Mouse (Mus musculus) CH12.LX (cell line): ENCODE results near the gene Coro7. TPM values are rescaled to one million over a fixed set of nuclear protein-coding genes. Genes with fewer than 3 reads are reported as not detected.

Experiments
- DNase-seq: peaks from one replicate; pipeline ENCODE4 v3.0.0-alpha.2; 2013; ENCODE audit errors: extremely low read depth
- H3K27ac ChIP-seq: 2 replicates; pipeline ENCODE4 v1.5.1; 2012; ENCODE audit warnings: low read depth, mild to moderate bottlenecking, control low read depth, moderate library complexity; ENCODE audit not compliant: insufficient read depth
- H3K27me3 ChIP-seq: replicated peaks from 2 replicates; pipeline ENCODE3; 2012; ENCODE audit warnings: inconsistent platforms
- H3K36me3 ChIP-seq, 2 experiments: replicated peaks in 1 of 2; 2 replicates each; pipeline versions ENCODE3 to v1.6.1; 2012; ENCODE audit warnings: inconsistent platforms in 1 of 2, low read length in 1 of 2, mild to moderate bottlenecking in 1 of 2, mixed read lengths in 1 of 2, moderate library complexity in 1 of 2; ENCODE audit not compliant: control insufficient read depth in 1 of 2, insufficient read depth in 1 of 2
- H3K4me1 ChIP-seq, 2 experiments: 2 replicates each; pipeline ENCODE4 v1.6.1; 2012; ENCODE audit warnings: inconsistent platforms in 1 of 2, moderate library complexity in 1 of 2; ENCODE audit not compliant: insufficient read depth in 2 of 2, control insufficient read depth in 1 of 2
- H3K4me2 ChIP-seq: 2 replicates; pipeline ENCODE4 v1.6.1; 2012; ENCODE audit warnings: low read depth, mild to moderate bottlenecking, control low read depth; ENCODE audit not compliant: poor library complexity, insufficient read depth, severe bottlenecking
- H3K4me3 ChIP-seq, 3 experiments: fragments of 150-350 bp in 1 of 3; sonication (generic) in 1 of 3; replicated peaks in 1 of 3; 2 replicates each; pipeline versions ENCODE3 to v1.5.1; 2011 to 2012; ENCODE audit warnings: low read depth in 2 of 3, low read length in 2 of 3, mild to moderate bottlenecking in 2 of 3, moderate library complexity in 2 of 3, control low read depth in 1 of 3, improper control_type of control experiment in 1 of 3, inconsistent platforms in 1 of 3, mixed read lengths in 1 of 3; ENCODE audit not compliant: poor library complexity in 1 of 3
- H3K79me2 ChIP-seq: replicated peaks from 2 replicates; pipeline ENCODE4 v1.6.1; 2012; ENCODE audit warnings: mild to moderate bottlenecking, moderate library complexity; ENCODE audit not compliant: control insufficient read depth, poor library complexity, insufficient read depth, severe bottlenecking; ENCODE audit errors: extremely low read depth
- H3K9ac ChIP-seq: 2 replicates; pipeline ENCODE4 v1.6.1; 2012; ENCODE audit warnings: low read depth, mild to moderate bottlenecking, control low read depth, moderate library complexity; ENCODE audit not compliant: insufficient read depth
- H3K9me3 ChIP-seq: replicated peaks from 2 replicates; pipeline ENCODE3; 2012; ENCODE audit warnings: low read length, inconsistent platforms, mixed read lengths
- CTCF ChIP-seq, 2 experiments: IDR thresholded peaks in 1 of 2; conservative IDR thresholded peaks in 1 of 2; 2 replicates each; pipeline ENCODE4 v1.5.1; 2011 to 2012; ENCODE audit warnings: low read depth in 2 of 2, low read length in 2 of 2, improper control_type of control experiment in 1 of 2, inconsistent platforms in 1 of 2, mild to moderate bottlenecking in 1 of 2, moderate library complexity in 1 of 2
- ELF1 ChIP-seq: IDR thresholded peaks from 2 replicates; pipeline ENCODE4 v1.6.1; 2014; ENCODE audit warnings: low read depth, mild to moderate bottlenecking, inconsistent platforms, low read length, improper control_type of control experiment
- IRF4 ChIP-seq: IDR thresholded peaks from 2 replicates; pipeline ENCODE4 v1.6.1; 2014; ENCODE audit warnings: low read depth, mild to moderate bottlenecking, inconsistent platforms, low read length, improper control_type of control experiment
- MEF2A ChIP-seq: IDR thresholded peaks from 2 replicates; pipeline ENCODE4 v1.6.1; 2014; ENCODE audit warnings: low read depth, mild to moderate bottlenecking, inconsistent platforms, low read length, improper control_type of control experiment, borderline replicate concordance
- MYC ChIP-seq: IDR thresholded peaks from 2 replicates; pipeline ENCODE4 v1.6.1; 2011; ENCODE audit warnings: low read depth, mild to moderate bottlenecking, improper control_type of control experiment, low read length
- NELFE ChIP-seq: IDR thresholded peaks from 2 replicates; pipeline ENCODE4 v1.6.1; 2011; ENCODE audit warnings: low read depth, low read length, improper control_type of control experiment
- PAX5 ChIP-seq: IDR thresholded peaks from 2 replicates; pipeline ENCODE4 v1.6.1; 2012; ENCODE audit warnings: low read length, inconsistent platforms, mixed read lengths
- POLR2A ChIP-seq: IDR thresholded peaks from 2 replicates; pipeline ENCODE4 v1.6.1; 2011; ENCODE audit warnings: low read depth, mild to moderate bottlenecking, improper control_type of control experiment, low read length
- TBP ChIP-seq: conservative IDR thresholded peaks from 2 replicates; pipeline ENCODE4 v1.6.1; 2011; ENCODE audit warnings: low read depth, low read length, improper control_type of control experiment
- UBTF ChIP-seq: IDR thresholded peaks from 2 replicates; pipeline ENCODE4 v1.6.1; 2012; ENCODE audit warnings: low read depth, mild to moderate bottlenecking, inconsistent platforms, low read length, improper control_type of control experiment, moderate library complexity
- ZMIZ1 ChIP-seq: IDR thresholded peaks from 2 replicates; pipeline ENCODE4 v1.6.1; 2012; ENCODE audit warnings: low read depth, mild to moderate bottlenecking, inconsistent platforms, low read length, improper control_type of control experiment
- ZNF384 ChIP-seq: IDR thresholded peaks from 2 replicates; pipeline ENCODE4 v1.6.1; 2012; ENCODE audit warnings: low read depth, low read length, improper control_type of control experiment, inconsistent platforms
- dilution Hi-C: fragments of 300-500 bp; cut with MboI; formaldehyde crosslinking; loops from 2 replicates; pipeline ENCODE4 v1.14.3; 2020; ENCODE audit warnings: low sequenced_read_pairs; ENCODE audit not compliant: extremely low pct_unique_long_range_greater_than_20kb, extremely low pct_ligation_motif_present
- in situ Hi-C: fragments of 300-500 bp; cut with MboI; formaldehyde crosslinking; loops from 3 replicates; pipeline ENCODE4 v1.14.3; 2019; ENCODE audit warnings: low sequenced_read_pairs, low pct_ligation_motif_present, low pct_unique_long_range_greater_than_20kb, mixed read lengths
- polyA plus RNA-seq: library from polyadenylated mRNA; unstranded; fragments of >175 nt; gene quantifications from 2 replicates; pipeline ENCODE4 v1.2.1, GENCODE M21; 2012; ENCODE audit warnings: low read depth; ENCODE audit not compliant: insufficient read length
- total RNA-seq, 2 experiments: library from RNA; depleted of rRNA; stranded (reverse); fragments of 300-350 nt in 1 of 2; fragments of >200 nt in 1 of 2; gene quantifications; 2 replicates each; pipeline ENCODE4 v1.2.3; 2012 to 2014

Gene Coro7
- total and polyA plus RNA-seq, 3 experiments, result 5.7 to 40.2 (median 20.0) TPM

DNA sequence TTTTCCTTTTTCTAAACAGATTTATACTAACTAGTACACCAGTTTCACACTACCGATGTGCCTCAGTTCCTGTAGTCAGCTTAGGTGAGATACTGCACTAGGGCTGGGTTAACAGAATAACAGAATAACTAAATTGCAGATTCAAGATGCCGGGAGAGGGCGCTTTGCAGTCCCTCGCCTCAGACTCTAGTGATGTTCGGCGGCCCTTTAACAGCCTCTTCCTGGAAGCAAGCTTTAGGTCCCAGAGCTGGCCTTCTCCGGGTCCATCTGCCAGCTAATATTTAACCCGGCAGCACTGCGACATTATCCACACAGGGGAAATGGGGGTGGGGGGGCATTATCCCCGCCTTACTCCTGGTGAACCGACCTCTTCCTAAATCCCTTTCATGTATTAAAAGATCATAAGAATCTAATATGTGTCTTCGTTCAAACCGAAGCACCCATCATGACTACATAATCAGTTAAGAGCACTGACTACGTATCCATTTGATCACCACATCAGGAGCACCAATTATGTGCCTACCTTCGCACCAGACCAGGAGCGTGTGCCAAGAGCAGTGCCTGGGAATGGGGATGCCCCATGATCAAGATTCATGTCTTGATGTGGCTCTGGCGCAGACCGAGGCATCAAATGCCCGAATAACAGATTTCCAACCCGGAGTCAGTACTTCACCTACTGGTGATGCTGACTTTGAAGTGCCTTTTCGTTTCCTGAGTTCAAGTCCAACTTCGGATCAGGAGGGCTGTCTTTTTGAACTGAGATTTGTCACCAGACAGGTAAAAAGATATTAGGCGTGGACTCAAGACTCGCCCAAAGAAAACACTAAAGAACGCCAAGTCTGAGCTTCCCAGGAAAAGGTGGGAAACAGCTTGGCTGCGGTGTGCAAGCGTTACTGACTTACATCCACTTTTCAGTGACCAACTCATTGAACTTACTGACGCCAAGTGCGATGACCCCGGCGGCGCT lies 86.4 kb downstream of the Coro7 start:
- in situ Hi-C loops, result no loop called here
- Histone ChIP-seq H3K36me3 (no peaks in the 10 kb centered on the region), H3K9ac (0 out of 2 replicates have a peak overlapping the region, but pooled peaks have one; percentile 88), H3K9me3 (no peaks in the 10 kb centered on the region), H3K79me2 (no peaks in the 10 kb centered on the region), H3K4me1 (peaks cover 14 to 26% of the 10 kb centered on the region in 2 experiments), H3K4me3 (peak overlapping the region; percentile 52 to 66 (median 59)), H3K27ac (no peak overlapping the region), H3K27me3 (peaks cover 30% of the 10 kb centered on the region), H3K4me2 (peak overlapping the region; percentile 78)
- DNase-seq, result no peak
- dilution Hi-C loops, result no loop called here
- TF ChIP-seq MYC (no peak), TBP (no peak), UBTF (no peak), IRF4 (no peak), POLR2A (no peak), CTCF (conservative IDR thresholded peaks at IDR 0.05 in 1 of 2, IDR thresholded peaks at IDR 0.05 in 1 of 2; ENCODE audit: low read depth in 2 of 2, low read length in 2 of 2) (peak in 1 of 2 experiments; percentile 42; a peak in 2 of 4 replicates), PAX5 (no peak), ZMIZ1 (no peak), ELF1 (0 out of 2 replicates have a peak, but pooled peaks have one; percentile 29)

DNA sequence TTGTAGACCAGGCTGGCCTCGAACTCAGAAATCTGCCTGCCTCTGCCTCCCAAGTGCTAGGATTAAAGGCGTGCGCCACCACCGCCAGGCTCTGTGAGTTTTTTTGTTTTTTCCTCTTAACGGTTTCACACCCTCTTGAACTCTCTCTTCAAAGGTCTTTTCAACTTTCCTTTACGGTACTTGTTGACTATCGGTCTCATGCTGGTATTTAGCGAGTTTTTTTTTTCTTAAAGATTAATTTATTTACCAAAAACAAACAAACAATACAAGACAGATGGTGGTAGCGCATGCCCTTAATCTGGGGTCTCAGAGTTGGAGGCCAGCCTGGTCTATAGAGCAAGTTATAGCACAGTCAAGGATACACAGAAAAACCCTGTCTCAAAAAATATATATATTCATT lies 89.3 kb downstream of the Coro7 start:
- dilution Hi-C loops, result no loop called here
- H3K9ac ChIP-seq, result no peak overlapping the region
- TF ChIP-seq MEF2A (no peak), TBP (no peak), ZMIZ1 (no peak), NELFE (no peak), ZNF384 (no peak)
- H3K79me2 ChIP-seq, result no peaks in the 10 kb centered on the region
- H3K36me3 ChIP-seq, result no peaks in the 10 kb centered on the region
- peaks cover 10% of the 10 kb centered on the region for H3K27me3 ChIP-seq
- H3K27ac ChIP-seq, result no peak overlapping the region
- H3K4me1 ChIP-seq, result peaks cover 14 to 32% of the 10 kb centered on the region in 2 experiments
- in situ Hi-C loops, result no loop called here
- no peaks in the 10 kb centered on the region for H3K9me3 ChIP-seq
- H3K4me3 ChIP-seq, result no peak overlapping the region
- H3K4me2 ChIP-seq, result no peak overlapping the region
- DNase-seq, result peak; percentile 51
